Mouse (Mus musculus): ENCODE data around the gene Gfpt1.

- TF ChIP-seq CTCF (conservative IDR thresholded peaks at IDR 0.05; ENCODE audit: insufficient read depth, insufficient read length, low read depth, low read length) (no peak), POLR2A (IDR thresholded peaks at IDR 0.05; ENCODE audit: low read depth, low read length) (no peak)
Observed at GRCm38 (mm10) chr6:87028881-87029280, 13.8 kb upstream of the Gfpt1 start.

Data from kidney, adult 2 months (tissue).